Mouse (Mus musculus) v-Abl transformed pro-B cells (cell line): Measurements from ENCODE around the gene Actr5.

Experiments used
- in situ Hi-C, 2 experiments: fragments of 400-800 bp; cut with MboI; formaldehyde crosslinking; loops; one replicate each; pipeline ENCODE4 v1.15.1; 2025; ENCODE audit not compliant: unreplicated experiment in 2 of 2

Gene Actr5

DNA sequence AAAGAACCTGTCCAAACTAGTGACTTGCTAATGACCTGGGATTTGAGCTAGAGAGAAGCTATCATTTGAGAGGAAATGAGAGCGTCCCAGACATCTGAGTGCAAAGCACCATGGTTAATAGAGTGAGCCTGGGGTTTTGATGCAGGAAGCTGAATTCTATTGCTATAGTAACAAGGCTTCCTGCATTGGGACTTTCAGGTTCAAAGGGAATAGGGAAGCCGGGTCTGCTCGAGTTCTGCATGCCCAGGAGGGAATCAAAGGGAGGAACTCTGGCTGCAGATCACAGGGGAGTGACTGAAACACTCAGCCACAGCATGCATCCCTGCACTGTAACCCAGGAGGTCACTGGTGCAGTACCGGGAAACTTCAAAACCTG is 58.3 kb downstream of the Actr5 start:
- in situ Hi-C loops = no loop called here

GRCm38 (mm10) chr2:158684247-158684843 is 59.7 kb downstream of the Actr5 start:
- in situ Hi-C loops = no loop called here

DNA sequence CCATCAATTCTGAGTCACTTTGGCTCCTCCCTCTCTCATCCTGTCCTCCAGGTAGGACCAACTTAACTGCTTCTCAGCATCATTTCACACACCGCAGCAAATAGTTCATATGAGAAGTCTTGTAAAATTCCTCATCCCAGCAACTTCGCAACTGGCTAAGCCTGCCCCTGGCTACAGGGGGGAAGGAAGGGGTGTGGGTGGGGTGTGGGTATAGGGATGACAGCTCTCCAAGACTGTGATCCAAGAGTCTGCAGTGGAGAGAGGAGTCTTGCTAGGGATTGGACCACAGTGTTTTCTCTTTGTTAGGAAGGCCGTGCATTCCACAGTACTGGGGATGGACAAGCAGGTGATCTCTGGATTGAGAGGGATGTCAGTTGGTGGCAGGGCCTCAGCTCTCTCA is 60.2 kb downstream of the Actr5 start:
- in situ Hi-C loops = no loop called here

DNA sequence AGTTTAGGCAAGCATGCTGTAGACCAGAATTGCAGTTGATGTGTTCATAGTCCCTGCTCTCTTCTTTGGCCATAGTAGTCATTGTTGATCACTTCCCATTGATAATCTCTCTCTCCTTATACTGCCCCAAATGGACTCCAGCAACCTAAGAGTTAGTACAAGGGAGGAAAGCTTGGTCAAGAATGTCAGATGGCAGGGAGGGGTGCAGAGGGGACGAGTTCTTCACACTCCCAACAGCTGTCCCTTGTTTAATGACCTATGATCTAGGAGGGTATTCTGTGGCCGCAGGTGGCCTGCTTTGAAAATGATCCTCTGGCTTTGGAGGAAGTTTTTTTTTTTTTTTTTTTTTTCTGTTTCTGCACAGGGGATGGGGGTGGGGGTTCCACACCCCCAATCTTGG is 61.7 kb downstream of the Actr5 start:
- in situ Hi-C loops = no loop called here

DNA sequence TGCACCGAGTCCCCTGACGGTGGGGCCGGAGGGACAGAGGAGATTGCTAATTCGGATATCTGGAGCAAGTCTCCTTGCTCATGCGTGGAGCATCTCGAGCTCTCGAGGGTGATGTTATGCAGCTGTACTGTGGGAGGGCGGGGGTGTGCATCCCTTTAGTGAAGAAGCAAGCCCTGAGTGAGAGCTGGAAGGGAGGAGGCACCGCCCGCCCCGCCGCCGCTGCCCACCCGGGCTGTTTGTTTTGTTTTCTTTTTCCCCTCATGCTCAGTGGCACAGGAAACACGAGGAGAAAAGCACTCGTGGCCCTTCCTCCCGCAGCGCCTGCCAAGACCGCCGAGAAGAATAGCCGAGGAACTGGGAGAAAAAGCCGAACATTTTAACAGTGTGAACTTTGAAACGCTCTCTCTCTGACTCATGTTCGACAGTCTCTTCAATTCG is 63.1 kb downstream of the Actr5 start:
- in situ Hi-C loops = no loop called here
